Mouse (Mus musculus): ENCODE data around the gene Bcl7c. TPM values are rescaled to one million over a fixed set of nuclear protein-coding genes. Genes with fewer than 3 reads are reported as not detected.
"Not testable (repeated sequence)": the region's sequence is repeated elsewhere in the genome, so short reads cannot be mapped to it uniquely, and the experiment has no call there.

The Bcl7c gene
- polyA plus RNA-seq, 1 experiment from 2014 or later, result 34.1 TPM

GRCm38 (mm10) chr7:127703561-127704178 is 5.1 kb downstream of the Bcl7c start:
- TF ChIP-seq CTCF (IDR thresholded peaks at IDR 0.05) (no peak), EP300 (IDR thresholded peaks at IDR 0.05) (no peak)
- H3K4me1 ChIP-seq (ENCODE audit: insufficient read depth, low read depth, low read length), result no peaks in the 10 kb centered on the region; the same call in 1 of the 2 replicates
- no peak for ATAC-seq

DNA sequence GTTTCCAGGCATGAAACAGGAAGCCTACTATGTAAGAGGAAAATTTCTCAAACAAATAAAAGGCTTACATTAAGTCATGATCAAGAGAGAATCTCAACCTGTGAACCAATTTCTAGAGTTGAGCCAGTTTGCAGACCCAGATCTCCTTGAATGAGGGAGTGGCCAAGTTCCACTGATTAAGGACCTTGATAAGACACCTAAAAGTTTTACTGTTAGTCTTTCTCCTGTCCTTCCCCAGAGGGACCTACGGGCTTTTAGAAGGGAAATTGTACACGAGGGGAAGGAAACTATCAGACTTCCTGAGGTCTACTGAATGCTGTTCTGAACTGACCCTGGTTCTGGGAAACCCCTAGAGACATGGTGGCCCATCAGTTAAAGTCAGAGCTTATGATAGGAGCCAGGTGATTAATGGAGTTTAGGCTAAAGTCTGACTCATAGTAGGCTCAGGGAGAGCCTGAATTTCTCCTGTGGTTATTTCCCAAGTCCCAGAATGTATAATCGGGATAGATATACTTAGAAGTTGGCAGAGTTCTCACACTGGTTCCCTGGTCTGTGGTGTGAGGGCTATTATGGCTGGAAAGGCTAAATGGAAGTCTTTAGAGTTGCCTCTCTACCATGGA is 7.9 kb downstream of the Bcl7c start:
- H3K9me3 ChIP-seq (ENCODE audit: low read length), result no peaks in the 10 kb centered on the region
- no peaks in the 10 kb centered on the region for H3K27me3 ChIP-seq (replicated peaks; ENCODE audit: insufficient read depth, low read length)
- H3K4me1 ChIP-seq (ENCODE audit: insufficient read depth, low read depth, low read length), result no peaks in the 10 kb centered on the region
- 42% methylated on average over 3 of the region's 3 CpGs for WGBS
- ATAC-seq (no peak), DNase-seq (ENCODE audit: low spot score) (no peak)
- TF ChIP-seq EP300 (IDR thresholded peaks at IDR 0.05), result no peak
- TF ChIP-seq CTCF (IDR thresholded peaks at IDR 0.05), result no peak
- H3K27ac ChIP-seq (ENCODE audit: low read length), result no peak overlapping the region
- no peak overlapping the region for H3K4me3 ChIP-seq (ENCODE audit: low read depth, low read length)
- no peak overlapping the region for H3K4me2 ChIP-seq (replicated peaks; ENCODE audit: low read depth, low read length)
- H3K36me3 ChIP-seq (ENCODE audit: insufficient read depth, low read length), result peaks cover 18% of the 10 kb centered on the region
- no peak overlapping the region for H3K9ac ChIP-seq (replicated peaks; ENCODE audit: low read depth)

More at GRCm38 (mm10) chr7:127703561-127704178, 5.1 kb downstream of the Bcl7c start:
- H3K4me3 ChIP-seq (ENCODE audit: low read depth, low read length), result no peak overlapping the region
- H3K9me3 ChIP-seq (ENCODE audit: low read length), result no peaks in the 10 kb centered on the region
- no peak overlapping the region for H3K4me2 ChIP-seq (replicated peaks; ENCODE audit: low read depth, low read length)
- no peak for DNase-seq (ENCODE audit: low spot score)
- no peaks in the 10 kb centered on the region for H3K27me3 ChIP-seq (replicated peaks; ENCODE audit: insufficient read depth, low read length)
- 87% methylated on average over 8 of the region's 8 CpGs for WGBS
- H3K9ac ChIP-seq (replicated peaks; ENCODE audit: low read depth), result no peak overlapping the region
- peaks cover 25% of the 10 kb centered on the region for H3K36me3 ChIP-seq (ENCODE audit: insufficient read depth, low read length)
- H3K27ac ChIP-seq (ENCODE audit: low read length), result no peak overlapping the region

DNA sequence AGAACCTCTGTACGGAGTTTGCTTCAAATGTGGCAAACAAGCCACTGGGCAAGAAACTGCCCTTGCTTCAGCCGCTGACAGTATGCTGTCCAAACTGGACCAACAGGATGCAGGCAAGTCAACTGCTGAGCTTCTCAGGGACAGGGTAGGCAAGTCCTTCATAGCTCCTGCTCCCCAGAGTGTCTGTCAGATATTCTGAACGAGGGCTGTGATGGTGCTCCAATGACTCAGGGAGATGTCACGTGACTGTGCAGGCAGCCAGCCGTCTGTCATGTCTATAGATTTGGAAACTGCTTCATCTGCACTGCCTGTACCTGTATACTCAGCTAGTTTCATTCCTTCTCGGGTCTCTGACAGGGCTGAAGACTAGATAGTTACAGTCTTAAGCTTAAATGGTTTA is 9.7 kb downstream of the Bcl7c start:
- peaks cover 4% of the 10 kb centered on the region; the same call in 1 of the 2 replicates for H3K36me3 ChIP-seq (ENCODE audit: insufficient read depth, low read length)

GRCm38 (mm10) chr7:127693730-127694129 is 15.0 kb downstream of the Bcl7c start:
- ATAC-seq; H3K4me3 ChIP-seq (ENCODE audit: low read depth, low read length); H3K27ac ChIP-seq (ENCODE audit: low read length); H3K4me2 ChIP-seq (replicated peaks; ENCODE audit: low read depth, low read length); H3K27me3 ChIP-seq (replicated peaks; ENCODE audit: insufficient read depth, low read length); H3K9me3 ChIP-seq (ENCODE audit: low read length); H3K36me3 ChIP-seq (ENCODE audit: insufficient read depth, low read length); H3K4me1 ChIP-seq (ENCODE audit: insufficient read depth, low read depth, low read length); DNase-seq (ENCODE audit: low spot score); H3K9ac ChIP-seq (replicated peaks; ENCODE audit: low read depth): not testable (repeated sequence)
- 85% methylated on average over 7 of the region's 7 CpGs for WGBS

More for the DNA sequence above, 9.7 kb downstream of the Bcl7c start:
- H3K27ac ChIP-seq (ENCODE audit: low read length), result no peak overlapping the region
- no peak overlapping the region for H3K4me2 ChIP-seq (replicated peaks; ENCODE audit: low read depth, low read length)
- no peak for TF ChIP-seq CTCF (IDR thresholded peaks at IDR 0.05)
- no peak for DNase-seq (ENCODE audit: low spot score)
- no peaks in the 10 kb centered on the region for H3K4me1 ChIP-seq (ENCODE audit: insufficient read depth, low read depth, low read length)
- no peak for ATAC-seq
- H3K9me3 ChIP-seq (ENCODE audit: low read length), result no peaks in the 10 kb centered on the region
- no peaks in the 10 kb centered on the region for H3K27me3 ChIP-seq (replicated peaks; ENCODE audit: insufficient read depth, low read length)
- no peak overlapping the region for H3K9ac ChIP-seq (replicated peaks; ENCODE audit: low read depth)
- 74% methylated on average over 6 of the region's 6 CpGs for WGBS
- no peak overlapping the region for H3K4me3 ChIP-seq (ENCODE audit: low read depth, low read length)

GRCm38 (mm10) chr7:127693290-127693689 is 15.4 kb downstream of the Bcl7c start:
- Histone ChIP-seq H3K9me3 (ENCODE audit: low read length) (no peaks in the 10 kb centered on the region), H3K4me2 (replicated peaks; ENCODE audit: low read depth, low read length) (no peak overlapping the region), H3K27me3 (replicated peaks; ENCODE audit: insufficient read depth, low read length) (no peaks in the 10 kb centered on the region), H3K9ac (replicated peaks; ENCODE audit: low read depth) (no peak overlapping the region), H3K4me3 (ENCODE audit: low read depth, low read length) (no peak overlapping the region), H3K36me3 (ENCODE audit: insufficient read depth, low read length) (no peaks in the 10 kb centered on the region), H3K4me1 (ENCODE audit: insufficient read depth, low read depth, low read length) (no peaks in the 10 kb centered on the region), H3K27ac (ENCODE audit: low read length) (no peak overlapping the region)
- 93% methylated on average over 8 of the region's 8 CpGs for WGBS
- DNase-seq (ENCODE audit: low spot score), result no peak
- no peak for ATAC-seq
- no peak for TF ChIP-seq EP300 (IDR thresholded peaks at IDR 0.05)
- TF ChIP-seq CTCF (IDR thresholded peaks at IDR 0.05), result no peak

DNA sequence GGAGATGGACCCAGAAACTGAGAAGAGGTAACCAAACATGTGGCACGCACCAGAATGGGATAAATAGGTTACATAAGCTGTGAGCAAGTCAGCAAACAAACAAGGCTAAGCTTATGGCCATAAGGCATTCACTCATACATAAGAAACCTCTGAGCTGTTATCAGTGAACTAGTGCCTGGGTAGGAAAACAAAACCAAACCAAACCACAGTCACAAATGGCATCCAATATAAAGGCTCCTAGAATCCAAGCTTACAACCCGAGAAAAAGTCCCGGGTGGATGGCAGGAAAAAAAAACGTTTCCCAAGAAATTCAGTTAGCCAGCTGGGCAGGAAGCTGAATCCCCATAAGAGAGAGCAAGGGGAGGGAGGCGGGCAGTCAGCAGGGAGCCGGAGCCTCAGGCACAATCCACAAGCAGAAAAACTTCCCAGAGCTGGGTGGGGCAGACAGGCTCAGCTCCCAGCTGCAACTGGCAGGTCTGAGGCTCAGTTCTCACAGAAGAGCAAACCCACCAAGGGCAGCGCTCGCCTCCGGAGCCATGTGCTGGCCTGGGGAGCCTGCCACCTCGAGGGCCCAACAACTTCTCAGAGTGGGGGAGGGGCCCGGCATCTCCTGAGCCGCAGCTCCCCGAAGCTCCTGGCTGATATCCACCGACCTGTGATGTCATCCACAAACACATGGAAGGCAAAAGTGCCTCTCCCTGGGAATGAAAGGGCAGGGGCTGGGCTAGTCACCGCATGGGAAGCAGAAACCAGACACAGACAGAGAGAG is 17.3 kb downstream of the Bcl7c start:
- Histone ChIP-seq H3K4me3 (ENCODE audit: low read depth, low read length) (peak overlapping the region; percentile 24; the same call in 1 of the 2 replicates), H3K9me3 (ENCODE audit: low read length) (no peaks in the 10 kb centered on the region), H3K9ac (replicated peaks; ENCODE audit: low read depth) (peak overlapping the region; percentile 34), H3K4me2 (replicated peaks; ENCODE audit: low read depth, low read length) (peak overlapping the region; percentile 58), H3K36me3 (ENCODE audit: insufficient read depth, low read length) (no peaks in the 10 kb centered on the region), H3K27ac (ENCODE audit: low read length) (peak overlapping the region; percentile 69), H3K4me1 (ENCODE audit: insufficient read depth, low read depth, low read length) (no peaks in the 10 kb centered on the region), H3K27me3 (replicated peaks; ENCODE audit: insufficient read depth, low read length) (no peaks in the 10 kb centered on the region)
- peak; percentile 86 for DNase-seq (ENCODE audit: low spot score)
- TF ChIP-seq CTCF (IDR thresholded peaks at IDR 0.05), result no peak
- TF ChIP-seq EP300 (IDR thresholded peaks at IDR 0.05), result no peak
- ATAC-seq, result peak; percentile 91
- WGBS, result 7% methylated on average over 15 of the region's 15 CpGs
